Mouse (Mus musculus): Measurements from ENCODE around the gene Utrn. TPM values are rescaled to one million over a fixed set of nuclear protein-coding genes. Genes with fewer than 3 reads are reported as not detected.

The Utrn gene
- polyA plus RNA-seq, 1 experiment: 104 TPM

DNA sequence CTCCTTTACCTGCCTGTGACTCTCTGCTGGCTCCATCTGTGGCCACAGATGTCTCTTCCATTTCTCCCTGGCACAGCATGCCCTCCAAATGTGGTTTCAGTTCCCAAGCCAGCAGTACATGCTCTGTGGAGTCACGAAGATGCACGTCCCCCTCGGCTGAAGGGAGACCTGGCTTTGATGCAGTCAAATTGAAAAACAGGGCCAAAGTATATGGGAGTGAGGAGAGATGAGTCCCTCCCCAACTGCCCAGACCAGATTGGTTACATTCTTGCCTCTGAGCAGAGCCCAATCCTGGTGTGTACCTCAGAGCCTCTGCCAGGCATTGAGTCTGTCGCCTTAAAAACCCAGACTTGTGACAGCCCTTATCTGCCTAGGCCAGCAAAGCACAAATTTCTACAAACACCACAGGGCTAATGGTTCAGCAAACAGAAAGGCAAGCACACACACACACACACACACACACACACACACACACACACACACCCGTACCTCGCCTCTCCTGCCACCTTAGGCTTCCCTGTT is 42.3 kb downstream of the Utrn start:
- peaks cover 15% of the 10 kb centered on the region for H3K4me1 ChIP-seq (ENCODE audit: control insufficient read depth, insufficient read depth, low read length)
- no peak overlapping the region for H3K4me3 ChIP-seq (ENCODE audit: insufficient read depth, low read length)
- TF ChIP-seq CTCF (IDR thresholded peaks at IDR 0.05; ENCODE audit: borderline replicate concordance, insufficient read depth, low read length) (no peak), POLR2A (IDR thresholded peaks at IDR 0.05; ENCODE audit: low read depth, low read length) (no peak)
- H3K27ac ChIP-seq (ENCODE audit: insufficient read depth, low read length): no peak overlapping the region

- Histone ChIP-seq H3K4me3 (ENCODE audit: insufficient read depth, low read length) (no peak overlapping the region), H3K4me1 (ENCODE audit: control insufficient read depth, insufficient read depth, low read length) (peaks cover 25% of the 10 kb centered on the region), H3K27ac (ENCODE audit: insufficient read depth, low read length) (no peak overlapping the region)
- TF ChIP-seq POLR2A (IDR thresholded peaks at IDR 0.05; ENCODE audit: low read depth, low read length) (no peak), CTCF (IDR thresholded peaks at IDR 0.05; ENCODE audit: borderline replicate concordance, insufficient read depth, low read length) (no peak)
Observed at GRCm38 (mm10) chr10:12824386-12824785, 44.8 kb downstream of the Utrn start.

- no peak overlapping the region for H3K4me3 ChIP-seq (ENCODE audit: insufficient read depth, low read length)
- peaks cover 27% of the 10 kb centered on the region for H3K4me1 ChIP-seq (ENCODE audit: control insufficient read depth, insufficient read depth, low read length)
- no peak overlapping the region for H3K27ac ChIP-seq (ENCODE audit: insufficient read depth, low read length)
- TF ChIP-seq POLR2A (IDR thresholded peaks at IDR 0.05; ENCODE audit: low read depth, low read length): no peak
Observed at GRCm38 (mm10) chr10:12823437-12824219, 45.5 kb downstream of the Utrn start.

- Histone ChIP-seq H3K27ac (ENCODE audit: insufficient read depth, low read length) (peak overlapping the region; percentile 44; the same call in 1 of the 2 replicates), H3K4me1 (ENCODE audit: control insufficient read depth, insufficient read depth, low read length) (peaks cover 28% of the 10 kb centered on the region), H3K4me3 (ENCODE audit: insufficient read depth, low read length) (no peak overlapping the region)
- TF ChIP-seq POLR2A (IDR thresholded peaks at IDR 0.05; ENCODE audit: low read depth, low read length): no peak
- no peak for TF ChIP-seq CTCF (IDR thresholded peaks at IDR 0.05; ENCODE audit: borderline replicate concordance, insufficient read depth, low read length)
Observed at GRCm38 (mm10) chr10:12820978-12821735, 48.0 kb downstream of the Utrn start.

DNA sequence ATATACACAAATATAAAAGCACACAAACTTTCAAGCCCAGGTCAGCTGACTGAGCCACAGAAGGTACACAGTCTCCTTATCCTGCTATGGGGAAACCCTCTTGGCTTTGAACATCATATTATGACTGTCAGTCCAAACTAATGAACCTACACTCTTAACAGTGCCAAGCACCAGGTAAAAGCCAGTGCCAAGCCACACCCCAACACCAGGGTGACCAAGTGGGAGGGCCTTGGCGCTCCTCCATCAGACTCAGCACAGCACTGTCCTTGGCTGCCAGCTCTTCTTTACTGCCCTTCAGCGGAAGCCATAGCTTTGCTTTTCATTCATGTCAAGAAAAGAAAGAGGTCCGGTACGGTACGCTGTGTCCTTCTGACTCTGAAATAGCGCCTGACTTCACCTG is 51.8 kb downstream of the Utrn start:
- TF ChIP-seq CTCF (IDR thresholded peaks at IDR 0.05; ENCODE audit: borderline replicate concordance, insufficient read depth, low read length): no peak
- TF ChIP-seq POLR2A (IDR thresholded peaks at IDR 0.05; ENCODE audit: low read depth, low read length): no peak
- peaks cover 18% of the 10 kb centered on the region for H3K4me1 ChIP-seq (ENCODE audit: control insufficient read depth, insufficient read depth, low read length)
- no peak overlapping the region for H3K27ac ChIP-seq (ENCODE audit: insufficient read depth, low read length)
- H3K4me3 ChIP-seq (ENCODE audit: insufficient read depth, low read length): no peak overlapping the region

DNA sequence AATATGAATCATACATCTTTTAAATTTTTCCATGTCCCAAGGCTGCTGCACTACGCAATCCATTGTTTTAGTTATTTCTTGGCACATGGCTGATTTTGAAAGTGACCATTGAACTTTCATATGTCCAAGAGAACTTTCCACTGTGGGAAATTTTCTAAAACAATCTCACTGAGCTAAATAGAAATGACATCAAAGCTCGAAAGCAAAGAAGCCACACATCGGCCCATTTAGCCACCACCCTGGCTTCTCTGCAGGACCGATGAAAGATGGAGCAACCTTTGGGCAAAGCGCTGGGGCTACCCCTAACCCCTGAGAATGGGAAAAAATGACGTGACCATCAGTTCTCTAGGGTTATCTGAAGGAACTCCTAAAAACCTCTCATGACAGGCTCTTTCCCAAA is 52.6 kb downstream of the Utrn start:
- TF ChIP-seq CTCF (IDR thresholded peaks at IDR 0.05; ENCODE audit: borderline replicate concordance, insufficient read depth, low read length): no peak
- TF ChIP-seq POLR2A (IDR thresholded peaks at IDR 0.05; ENCODE audit: low read depth, low read length): no peak
- Histone ChIP-seq H3K27ac (ENCODE audit: insufficient read depth, low read length) (peak overlapping the region; percentile 11), H3K4me1 (ENCODE audit: control insufficient read depth, insufficient read depth, low read length) (peaks cover 19% of the 10 kb centered on the region), H3K4me3 (ENCODE audit: insufficient read depth, low read length) (no peak overlapping the region)

- Histone ChIP-seq H3K27ac (ENCODE audit: insufficient read depth, low read length) (no peak overlapping the region), H3K4me1 (ENCODE audit: control insufficient read depth, insufficient read depth, low read length) (peaks cover 22% of the 10 kb centered on the region), H3K4me3 (ENCODE audit: insufficient read depth, low read length) (no peak overlapping the region)
- TF ChIP-seq CTCF (IDR thresholded peaks at IDR 0.05; ENCODE audit: borderline replicate concordance, insufficient read depth, low read length): no peak
- TF ChIP-seq POLR2A (IDR thresholded peaks at IDR 0.05; ENCODE audit: low read depth, low read length): no peak
Observed at GRCm38 (mm10) chr10:12814411-12814810, 54.8 kb downstream of the Utrn start.

DNA sequence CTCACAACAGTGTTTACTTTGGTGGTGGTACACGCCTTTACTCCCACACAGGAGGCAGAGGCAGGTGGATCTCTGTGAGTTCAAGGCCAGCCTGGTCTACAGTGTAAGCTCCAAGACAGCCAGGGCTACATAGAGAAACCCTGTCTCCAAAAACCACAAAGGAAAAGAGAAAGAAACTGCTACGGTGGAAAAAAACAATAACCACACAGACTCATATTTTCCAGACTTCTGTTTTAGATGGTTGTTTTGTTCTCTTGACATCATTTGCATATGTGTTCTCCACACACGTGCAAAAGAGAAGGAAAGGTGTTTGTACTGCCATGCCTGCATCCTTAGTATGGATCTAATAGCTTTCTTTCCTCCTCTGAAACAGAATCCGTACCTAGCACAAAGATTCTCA is 55.3 kb downstream of the Utrn start:
- Histone ChIP-seq H3K27ac (ENCODE audit: insufficient read depth, low read length) (no peak overlapping the region), H3K4me3 (ENCODE audit: insufficient read depth, low read length) (no peak overlapping the region), H3K4me1 (ENCODE audit: control insufficient read depth, insufficient read depth, low read length) (peaks cover 23% of the 10 kb centered on the region)
- TF ChIP-seq CTCF (IDR thresholded peaks at IDR 0.05; ENCODE audit: borderline replicate concordance, insufficient read depth, low read length) (no peak), POLR2A (IDR thresholded peaks at IDR 0.05; ENCODE audit: low read depth, low read length) (no peak)

- no peak for TF ChIP-seq CTCF (IDR thresholded peaks at IDR 0.05; ENCODE audit: borderline replicate concordance, insufficient read depth, low read length)
- no peak for TF ChIP-seq POLR2A (IDR thresholded peaks at IDR 0.05; ENCODE audit: low read depth, low read length)
- peaks cover 21% of the 10 kb centered on the region for H3K4me1 ChIP-seq (ENCODE audit: control insufficient read depth, insufficient read depth, low read length)
- no peak overlapping the region for H3K4me3 ChIP-seq (ENCODE audit: insufficient read depth, low read length)
- H3K27ac ChIP-seq (ENCODE audit: insufficient read depth, low read length): no peak overlapping the region
Observed at GRCm38 (mm10) chr10:12813211-12813811, 55.9 kb downstream of the Utrn start.
